Mouse (Mus musculus): ENCODE measurements around the gene Bms1. TPM values are rescaled to one million over a fixed set of nuclear protein-coding genes. Genes with fewer than 3 reads are reported as not detected.
A peak's percentile ranks its signal among the peaks of the same experiment; 100 is the strongest.

The Bms1 gene
- total RNA-seq (2015) (34.2 and 39.2 TPM in 2 replicates), total RNA-seq (2017) (81.0 and 111 TPM in 2 replicates)

GRCm38 (mm10) chr6:118419050-118419920 is at the start of gene Bms1:
Gene Bms1, minus strand, starts transcription at chr6:118419474.
- ATAC-seq (replicated peaks; ENCODE audit: poor library complexity) = peak; percentile 96

DNA sequence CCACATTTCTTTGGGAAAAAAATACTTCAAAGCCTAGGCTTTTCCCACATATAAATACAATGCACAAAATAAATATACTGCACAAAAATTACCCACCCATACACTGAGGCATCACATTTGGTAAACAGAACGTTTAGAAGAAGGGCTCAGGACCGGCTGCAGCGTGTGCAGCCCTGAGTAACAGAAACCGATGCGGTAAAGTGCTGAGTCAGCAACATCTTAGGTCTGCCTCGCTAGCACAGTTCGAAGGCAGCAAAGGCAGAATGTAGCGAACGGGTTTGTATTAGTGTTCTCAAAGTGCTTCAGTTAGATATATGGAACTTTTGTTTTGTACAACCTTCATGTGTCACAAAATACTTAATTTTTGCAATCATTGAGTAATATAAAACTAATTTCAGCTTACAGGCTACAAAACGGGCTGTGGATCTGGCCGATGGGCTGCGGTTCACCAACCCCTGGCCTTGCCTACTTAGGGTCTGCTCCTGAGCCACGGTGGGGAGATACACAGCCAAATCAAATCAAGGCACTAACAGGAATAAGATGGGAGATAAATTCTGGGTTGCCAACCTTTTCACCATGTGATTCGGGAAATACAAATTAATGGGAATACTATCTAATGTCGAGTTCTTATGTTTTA is 42.9 kb upstream of the Bms1 start:
- no peak for ATAC-seq (replicated peaks; ENCODE audit: poor library complexity)

DNA sequence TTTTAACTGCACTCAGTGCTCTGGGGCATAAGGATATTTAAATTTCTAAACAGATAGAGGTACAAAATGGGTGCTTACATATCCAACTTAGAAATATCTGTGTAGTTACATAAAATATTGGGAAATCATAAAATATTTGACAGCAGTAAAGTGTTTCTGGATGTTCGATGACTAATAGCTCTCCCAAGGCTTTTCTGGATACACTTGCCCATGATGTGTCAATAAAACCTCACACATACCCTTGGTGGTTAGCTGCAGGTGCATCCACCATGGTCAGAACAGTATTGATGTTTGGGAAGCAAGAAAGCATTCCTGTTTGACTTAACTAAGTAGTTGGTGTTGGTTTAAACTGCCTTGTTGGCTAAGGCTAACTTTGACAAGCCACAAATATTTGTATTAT is 38.5 kb upstream of the Bms1 start:
- no peak for ATAC-seq (replicated peaks; ENCODE audit: poor library complexity)

DNA sequence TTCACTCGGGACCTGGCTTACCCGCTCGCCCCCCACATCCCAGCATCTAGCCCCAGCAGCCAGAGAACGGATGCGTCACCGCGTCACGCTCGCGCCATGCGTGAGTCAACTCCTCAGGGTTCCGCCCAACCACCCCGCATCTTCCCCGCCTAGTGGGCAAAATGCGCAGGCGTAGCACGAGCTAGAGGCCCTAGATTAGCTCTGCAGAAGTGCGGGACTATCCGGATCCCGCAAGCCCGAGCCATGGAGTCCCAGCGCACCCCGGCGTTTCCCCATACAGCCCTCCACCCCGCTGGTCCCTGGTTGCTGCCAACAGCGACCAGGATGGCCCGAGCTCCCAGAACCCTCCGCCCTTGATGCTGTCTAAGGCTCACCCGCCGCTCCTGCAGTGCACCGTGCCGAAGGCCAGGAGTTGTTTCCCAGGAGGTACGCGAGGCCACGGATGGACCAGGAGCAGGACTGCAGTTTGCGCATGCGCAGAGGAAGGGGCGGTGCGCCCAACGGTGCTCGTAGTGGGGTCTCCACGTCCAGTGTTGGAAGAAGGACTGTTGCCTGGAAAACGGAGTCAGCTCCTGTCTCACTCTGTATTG is 35.9 kb upstream of the Bms1 start, which contains the start of gene Zfp248:
Gene Zfp248, minus strand, starts transcription at position 487 of the 590 bp plus-strand sequence.
- ATAC-seq (replicated peaks; ENCODE audit: poor library complexity) = peak; percentile 98

DNA sequence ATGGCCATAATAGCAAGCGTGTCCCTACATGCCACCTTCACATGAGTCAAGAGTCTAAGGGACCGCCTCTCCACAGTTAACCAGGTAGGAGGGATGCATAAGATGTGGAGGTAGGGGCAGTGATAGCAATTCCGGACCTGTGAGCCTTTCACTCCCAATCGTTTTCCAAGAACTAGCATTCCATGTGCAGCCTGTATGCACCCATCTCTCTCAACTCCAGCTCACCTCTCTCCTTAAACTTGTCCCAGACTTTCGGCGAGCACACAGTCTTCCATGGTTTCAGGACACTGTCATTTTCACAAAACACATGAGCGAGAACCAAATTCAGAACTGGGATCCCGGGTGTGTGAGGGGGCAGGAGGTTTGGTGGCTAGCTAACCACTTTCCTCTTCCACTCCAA is 35.2 kb upstream of the Bms1 start:
- no peak for ATAC-seq (replicated peaks; ENCODE audit: poor library complexity)

DNA sequence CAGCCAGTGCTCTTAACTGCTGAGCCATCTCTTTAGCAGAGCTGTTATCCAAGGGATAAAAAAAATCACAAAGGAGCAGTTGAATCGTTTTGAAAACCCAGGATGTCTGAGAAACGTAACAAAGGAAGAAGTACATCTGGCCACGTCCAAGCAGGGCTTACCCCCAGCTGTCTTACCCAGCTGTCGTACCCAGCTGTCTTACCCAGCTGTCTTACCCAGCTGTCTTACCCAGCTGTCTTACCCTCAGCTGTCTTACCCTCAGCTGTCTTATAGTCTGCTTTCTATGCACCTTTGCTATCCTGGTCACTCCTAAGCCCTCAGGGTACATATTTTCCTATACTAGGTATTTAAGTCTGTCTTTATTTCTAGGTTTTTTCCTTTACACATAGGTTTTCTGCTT is 12.2 kb upstream of the Bms1 start:
- no peak for ATAC-seq (replicated peaks; ENCODE audit: poor library complexity)

GRCm38 (mm10) chr6:118426666-118427065 is 7.4 kb upstream of the Bms1 start:
- no peak for ATAC-seq (replicated peaks; ENCODE audit: poor library complexity)

DNA sequence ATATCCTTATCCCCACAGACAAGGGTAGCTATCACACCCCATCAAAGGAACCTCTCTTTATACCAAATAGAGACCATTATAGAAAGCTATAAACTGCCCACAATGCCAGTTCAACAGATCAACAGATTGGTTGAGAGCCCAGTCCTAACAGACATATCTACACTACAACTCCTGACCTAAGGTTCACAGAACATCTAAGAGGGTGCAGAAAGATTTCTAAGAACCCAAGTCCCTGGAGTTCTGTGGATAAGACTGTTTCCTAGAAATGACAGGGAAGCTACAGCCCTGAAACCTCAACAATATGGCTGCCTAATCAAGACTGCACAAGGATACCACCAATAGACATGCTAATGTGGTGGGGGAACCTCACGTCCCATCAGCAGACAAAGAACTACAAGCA is 8.8 kb downstream of the Bms1 start:
- ATAC-seq (replicated peaks; ENCODE audit: poor library complexity) = no peak

DNA sequence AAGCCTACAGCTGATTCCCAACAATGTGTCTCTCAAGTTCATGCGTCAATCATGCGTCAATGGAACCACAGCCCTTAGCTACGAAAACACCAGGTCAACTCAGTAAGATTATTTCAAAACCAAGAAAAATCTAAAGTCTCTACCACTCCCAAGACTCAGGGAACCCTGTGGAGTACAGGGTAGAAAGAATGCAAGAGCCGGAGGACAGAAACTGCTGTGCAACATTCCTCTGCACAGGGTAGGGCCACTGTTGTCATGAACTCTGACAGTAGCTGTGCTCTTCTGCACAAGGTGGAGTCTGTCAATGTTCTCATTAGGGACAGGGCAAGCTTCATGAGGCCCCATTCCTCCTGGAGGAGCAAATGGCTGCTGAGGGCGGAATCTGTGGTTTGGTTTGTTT is 10.8 kb downstream of the Bms1 start:
- no peak for ATAC-seq (replicated peaks; ENCODE audit: poor library complexity)

- ATAC-seq (replicated peaks; ENCODE audit: poor library complexity) = no peak
These were observed 12.9 kb downstream of the Bms1 start for GRCm38 (mm10) chr6:118406421-118406820.

- no peak for ATAC-seq (replicated peaks; ENCODE audit: poor library complexity)
These were observed 28.5 kb downstream of the Bms1 start for GRCm38 (mm10) chr6:118390746-118391145.

DNA sequence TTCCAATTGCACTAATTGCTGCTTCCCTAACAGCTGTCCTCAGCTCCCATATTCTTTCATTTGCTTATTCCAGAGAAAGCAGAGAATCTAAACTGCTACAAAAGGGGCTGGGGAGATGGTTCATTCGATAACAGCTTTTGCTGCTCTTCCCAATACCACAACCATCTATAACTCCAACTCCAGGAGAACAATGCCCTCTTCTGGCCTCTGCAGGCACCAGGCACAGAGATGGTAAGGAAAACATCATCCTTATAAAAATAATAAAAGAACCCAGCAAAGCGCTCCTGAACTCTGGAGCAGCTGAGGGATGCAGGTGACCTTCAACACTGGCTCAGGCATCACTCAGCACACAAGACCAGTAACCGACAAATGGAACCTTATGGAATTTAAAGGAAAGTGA is 33.3 kb downstream of the Bms1 start:
- ATAC-seq (replicated peaks; ENCODE audit: poor library complexity) = no peak

DNA sequence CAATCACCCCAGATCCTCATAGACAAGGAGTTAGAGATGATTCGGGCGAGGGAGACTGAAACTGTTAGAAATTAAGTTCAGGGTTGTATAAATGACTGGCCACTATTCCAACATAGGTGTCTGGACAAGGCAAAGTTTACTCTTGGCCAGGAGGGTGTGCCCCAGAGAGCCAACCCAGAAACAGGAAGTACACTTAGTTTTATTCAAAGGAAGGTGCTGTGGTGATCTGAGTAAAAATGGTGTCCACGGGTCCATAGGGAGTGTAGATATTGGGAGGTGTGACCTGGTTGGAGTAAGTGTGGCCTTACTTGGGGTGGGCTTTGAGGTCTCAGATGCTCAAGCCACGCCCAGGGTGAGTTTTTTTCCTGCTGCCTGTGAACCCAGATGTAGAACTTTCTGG is 38.0 kb downstream of the Bms1 start:
- ATAC-seq (replicated peaks; ENCODE audit: poor library complexity) = peak; percentile 46; the same call in 1 of the 2 replicates

DNA sequence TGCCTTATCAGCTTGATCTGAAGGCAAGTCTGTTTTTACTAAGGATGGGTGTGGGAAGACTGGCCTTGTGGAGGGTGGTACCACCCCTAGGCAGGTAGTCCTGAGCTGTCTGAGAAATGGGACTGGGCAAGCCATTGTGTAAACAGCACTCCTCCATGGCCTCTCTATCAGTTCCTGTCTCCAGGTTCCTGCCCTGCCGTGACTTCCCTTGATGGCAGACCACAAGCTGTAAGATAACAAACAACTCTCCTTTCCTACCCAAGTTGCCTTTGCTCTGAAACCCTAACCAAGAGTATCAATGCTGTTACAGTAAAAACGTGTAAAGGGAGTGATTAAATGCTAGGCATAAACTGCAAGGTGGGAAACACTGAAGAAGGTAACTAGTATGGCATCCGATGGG is 38.6 kb downstream of the Bms1 start:
- no peak for ATAC-seq (replicated peaks; ENCODE audit: poor library complexity)

- peak; percentile 84 for ATAC-seq (replicated peaks; ENCODE audit: poor library complexity)
These were observed 39.7 kb downstream of the Bms1 start for GRCm38 (mm10) chr6:118379451-118380167.

DNA sequence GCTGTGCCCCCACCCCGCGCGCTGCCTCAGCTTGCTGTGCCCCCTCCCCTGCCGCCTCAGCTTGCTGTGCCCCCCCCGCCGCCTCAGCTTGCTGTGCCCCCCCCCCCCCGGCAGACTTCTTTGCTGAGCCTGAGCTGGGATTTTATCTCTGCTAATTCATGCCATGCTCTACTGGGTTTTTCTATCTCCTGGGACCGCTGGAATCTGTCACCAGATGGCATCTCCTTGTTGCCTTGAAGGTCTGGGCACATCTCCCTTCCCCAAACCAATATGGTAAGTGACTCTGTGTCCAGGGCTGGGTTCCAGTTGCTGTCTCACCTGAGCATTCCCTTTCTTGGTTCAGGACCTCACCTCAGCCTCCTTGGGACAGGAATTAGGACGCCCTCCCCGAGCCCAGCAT is 41.7 kb downstream of the Bms1 start:
- no peak for ATAC-seq (replicated peaks; ENCODE audit: poor library complexity)

GRCm38 (mm10) chr6:118376023-118376422 is 43.3 kb downstream of the Bms1 start:
- ATAC-seq (replicated peaks; ENCODE audit: poor library complexity) = no peak

DNA sequence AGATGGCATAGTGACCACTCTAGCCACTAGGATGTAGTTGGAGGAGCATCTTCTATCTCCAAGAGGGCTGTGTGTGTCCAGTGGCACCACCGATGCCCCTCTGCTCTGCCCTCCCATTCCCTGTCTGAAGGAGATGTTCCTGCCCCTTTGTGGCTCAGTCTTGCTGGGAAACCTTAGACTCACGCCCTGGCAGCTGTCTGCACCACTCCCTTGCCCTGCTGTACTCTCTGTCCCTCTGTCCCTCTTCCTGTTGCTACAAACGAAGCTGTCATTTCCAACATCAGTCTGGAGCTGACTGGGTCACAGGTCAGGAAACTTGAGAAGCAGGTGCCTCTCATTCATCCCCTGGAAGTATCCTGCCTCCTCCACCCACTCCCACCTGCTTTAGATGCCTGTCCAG is 43.8 kb downstream of the Bms1 start:
- no peak for ATAC-seq (replicated peaks; ENCODE audit: poor library complexity)

DNA sequence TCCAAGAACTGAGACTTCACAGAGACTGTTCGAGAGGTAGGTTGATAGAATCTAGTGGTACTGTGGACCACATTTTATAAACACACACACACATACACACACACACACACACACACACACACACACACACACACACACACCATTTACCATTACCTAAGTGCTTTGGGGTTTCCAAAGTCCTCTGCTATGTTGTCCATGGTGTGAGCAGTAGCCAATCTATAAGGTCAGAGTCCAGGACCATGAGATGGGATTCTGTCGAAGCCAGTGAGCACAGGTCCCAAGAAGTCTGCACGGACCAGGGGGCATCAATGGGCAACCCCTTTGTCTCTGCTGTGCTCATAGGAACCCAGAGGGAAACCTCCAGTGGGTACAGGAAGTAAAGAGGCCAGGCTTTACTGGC is 44.2 kb downstream of the Bms1 start:
- no peak for ATAC-seq (replicated peaks; ENCODE audit: poor library complexity)

GRCm38 (mm10) chr6:118373294-118373693 is 46.0 kb downstream of the Bms1 start:
- peak; percentile 68 for ATAC-seq (replicated peaks; ENCODE audit: poor library complexity)

DNA sequence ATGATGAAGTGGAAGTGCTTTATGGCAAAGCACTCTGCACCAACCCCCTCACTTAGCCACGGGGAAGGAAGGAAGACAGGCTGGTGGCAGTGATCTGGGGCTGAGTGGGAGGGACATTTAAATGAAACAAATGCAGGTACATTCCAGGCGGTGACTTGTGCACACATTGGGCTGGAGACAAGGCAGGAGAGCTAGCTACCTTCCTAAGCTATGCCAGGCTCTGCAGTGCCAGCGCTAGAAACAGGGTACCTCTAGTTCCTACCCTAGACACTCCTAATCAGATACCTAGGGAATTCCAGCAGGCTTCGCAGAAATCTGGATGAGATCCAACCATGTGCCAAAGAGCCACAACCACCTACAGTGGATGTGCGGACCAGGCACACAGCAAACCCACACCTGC is 46.5 kb downstream of the Bms1 start:
- no peak for ATAC-seq (replicated peaks; ENCODE audit: poor library complexity)
